In the genomic region with DNA sequence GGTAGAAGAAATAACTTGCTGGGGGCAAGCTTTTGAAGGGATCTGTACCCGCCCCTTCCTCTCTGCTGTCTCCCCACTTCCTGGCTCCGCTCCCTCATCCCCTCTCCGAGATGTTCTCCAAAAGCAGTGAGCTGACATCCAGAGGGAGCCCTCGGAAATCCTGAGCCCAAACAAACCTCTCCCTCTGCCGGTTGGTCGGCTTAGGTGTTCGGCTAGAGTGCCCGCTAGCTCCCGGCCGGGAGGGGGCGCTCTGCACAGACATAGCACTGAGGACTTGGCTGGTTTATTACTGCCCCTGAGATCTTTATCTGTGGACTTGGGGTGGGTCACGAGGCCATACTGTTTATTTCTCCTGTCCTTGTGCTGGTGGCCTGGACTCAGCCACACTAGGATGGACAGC, we compare ENCODE assay signal across 11 mouse cellular contexts. TPM values are rescaled to one million over a fixed set of nuclear protein-coding genes. Genes with fewer than 3 reads are reported as not detected.
DNase-seq lines count a peak whose midpoint lies in the region; TF ChIP-seq lines count a peak whose summit lies in the region.
"Had no signal": no experiment of that assay in that cellular context is flagged by ENCODE, and none has a peak within 500 bp of the region (broad histone marks: within the 10 kb centered on the region; RNA-seq: fewer than 3 reads in every experiment).

No protein-coding gene starts in this region.

- peak; percentile 78 for TF ChIP-seq CTCF in gastrocnemius, adult 2 months (IDR thresholded peaks at IDR 0.05)
- TF ChIP-seq CTCF in lung, adult 2 months (IDR thresholded peaks at IDR 0.05; ENCODE audit: insufficient read depth, low read length), result peak; percentile 50

- H3K4me3 ChIP-seq in gastrocnemius, adult 2 months, result peak overlapping the region; percentile 78
- no peak overlapping the region for H3K4me3 ChIP-seq in lung, adult 2 months (replicated peaks; ENCODE audit: extremely low read depth, low read depth, low read length)

- TF ChIP-seq POLR2A in lung, adult 2 months (IDR thresholded peaks at IDR 0.05; ENCODE audit: borderline replicate concordance, extremely low read depth, low read depth, low read length), result no peak

- 29% methylated on average over 12 of the region's 12 CpGs for WGBS in lung, adult 2 months

- peaks cover 12% of the 10 kb centered on the region; the same call in 1 of the 2 replicates for H3K4me1 ChIP-seq in lung, adult 2 months (ENCODE audit: control insufficient read depth, insufficient read depth, low read length)

- DNase-seq in gastrocnemius, adult 2 months, result peak; percentile 80
- no peak for DNase-seq in gastrocnemius, postnatal 4 days (ENCODE audit: low spot score in 2 of 2)
- peak; percentile 26 for DNase-seq in thymus, postnatal 14 days
- DNase-seq in thymus, postnatal 0 days (ENCODE audit: low spot score), result no peak
- DNase-seq in lung, adult 2 months, result peak; percentile 56
- DNase-seq in thymus, postnatal 4 days, result peak; percentile 67
- no peak for DNase-seq in urinary bladder, adult 18-20 months (ENCODE audit: low spot score in 2 of 2)
- DNase-seq in adrenal gland, postnatal 10 days, result no peak
- DNase-seq: cerebellum, adult 8-10 months had no signal

- H3K27ac ChIP-seq in gastrocnemius, adult 2 months, result peak overlapping the region; percentile 97

- intact Hi-C loops in gastrocnemius, adult 2 months (cut with DNase I), result loop anchor here (1.0 to 5.0 kb wide), 2 partner anchors 30 to 52 kb away; no protein-coding TSS in a partner anchor

RNA-seq across cellular contexts. Expression of a gene that starts 3.1 kb away (rescaled TPM):
- total RNA-seq in gastrocnemius, adult 2 months (2021), result 10 to 100 TPM; 96.5 to 98.7 TPM
- total RNA-seq in gastrocnemius, postnatal 4 days (2021), result 10 to 100 TPM; 56.9 to 59.7 TPM
- polyA plus RNA-seq in thymus, postnatal 0 days (2015; fragmentation: Nextera tagmentation; extraction: Ambion mirVana), result 0.91 and 0.99 TPM in 2 replicates
- 122 and 130 TPM in 2 replicates for polyA plus RNA-seq in lung, adult 2 months (2012; rRNA removed)
- total RNA-seq in adrenal gland, postnatal 10 days (2021), result 10 to 100 TPM; 15.4 to 17.4 TPM
- polyA plus RNA-seq: limb, embryonic 11.5 days had no signal

RNA-seq across cellular contexts. Expression of a gene that starts 30.5 kb away (rescaled TPM):
- under 1 TPM; 0.08 to 0.10 TPM for total RNA-seq in gastrocnemius, adult 2 months (2021)
- not detected for total RNA-seq in gastrocnemius, postnatal 4 days (2021)
- 0.27 and 0.29 TPM in 2 replicates for polyA plus RNA-seq in thymus, postnatal 0 days (2015; fragmentation: Nextera tagmentation; extraction: Ambion mirVana)
- 5.4 and 7.2 TPM in 2 replicates for polyA plus RNA-seq in lung, adult 2 months (2012; rRNA removed)
- under 1 TPM; 0.12 to 0.39 TPM for total RNA-seq in adrenal gland, postnatal 10 days (2021)

RNA-seq across cellular contexts. Expression of a gene that starts 33.8 kb away (rescaled TPM):
- 10 to 100 TPM; 14.1 to 14.3 TPM for total RNA-seq in gastrocnemius, adult 2 months (2021)
- total RNA-seq in gastrocnemius, postnatal 4 days (2021), result under 1 TPM; 0.17 to 0.29 TPM
- 0.04 and 0.07 TPM in 2 replicates for polyA plus RNA-seq in thymus, postnatal 0 days (2015; fragmentation: Nextera tagmentation; extraction: Ambion mirVana)
- 0.17 and 0.51 TPM in 2 replicates for polyA plus RNA-seq in lung, adult 2 months (2012; rRNA removed)
- under 1 TPM; 0.42 to 0.79 TPM for total RNA-seq in adrenal gland, postnatal 10 days (2021)
- polyA plus RNA-seq: limb, embryonic 11.5 days had no signal

RNA-seq across cellular contexts. Expression of a gene that starts 56.7 kb away (rescaled TPM):
- not detected for total RNA-seq in gastrocnemius, adult 2 months (2021)
- not detected for total RNA-seq in gastrocnemius, postnatal 4 days (2021)
- polyA plus RNA-seq in thymus, postnatal 0 days (2015; fragmentation: Nextera tagmentation; extraction: Ambion mirVana), result not detected in 2 replicates
- not detected in 2 replicates for polyA plus RNA-seq in lung, adult 2 months (2012; rRNA removed)
- total RNA-seq in adrenal gland, postnatal 10 days (2021), result not detected
- polyA plus RNA-seq: neural tube, embryonic 14.5 days had no signal

Comparison
In these comparisons a context has a peak if more than half of its experiments do, and no peak if none do; other contexts are left out.
1. DNase-seq: peak in gastrocnemius, adult 2 months (single experiment), thymus, postnatal 14 days (single experiment), lung, adult 2 months (single experiment) and thymus, postnatal 4 days (single experiment); none in gastrocnemius, postnatal 4 days (0 of 2), thymus, postnatal 0 days (single experiment), urinary bladder, adult 18-20 months (0 of 2) and adrenal gland, postnatal 10 days (single experiment).
2. RNA of a gene that starts 33.8 kb away (total RNA-seq): 14.1 to 14.3 TPM in gastrocnemius, adult 2 months; 0.42 to 0.79 TPM in adrenal gland, postnatal 10 days and 0.17 to 0.29 TPM in gastrocnemius, postnatal 4 days; every median in the first group is over 4 times any median in the second.